Mouse (Mus musculus): Measurements from ENCODE around the gene Urgcp. TPM values are rescaled to one million over a fixed set of nuclear protein-coding genes. Genes with fewer than 3 reads are reported as not detected.

The Urgcp gene
- polyA plus RNA-seq, 1 experiment = 45.5 TPM

GRCm38 (mm10) chr11:5802005-5802404 is 39.8 kb upstream of the Urgcp start:
- peak overlapping the region; percentile 62 for H3K27ac ChIP-seq (ENCODE audit: insufficient read depth, low read depth, low read length)
- TF ChIP-seq CTCF (IDR thresholded peaks at IDR 0.05; ENCODE audit: extremely low read depth, insufficient read length, insufficient replicate concordance, low read depth, low read length) = peak; percentile 43; the same call in 1 of the 2 replicates
- no peak for TF ChIP-seq POLR2A (IDR thresholded peaks at IDR 0.05; ENCODE audit: low read depth, low read length)
- no peaks in the 10 kb centered on the region for H3K27me3 ChIP-seq (ENCODE audit: control insufficient read depth, insufficient read depth, low read length)
- WGBS = 21% methylated on average over 12 of the region's 12 CpGs
- H3K4me1 ChIP-seq (ENCODE audit: control insufficient read depth, insufficient read depth, insufficient read length, low read length) = peaks cover 47% of the 10 kb centered on the region
- H3K4me3 ChIP-seq (ENCODE audit: low read depth, low read length) = no peak overlapping the region
- H3K36me3 ChIP-seq (ENCODE audit: control insufficient read depth, insufficient read depth, low read length) = peaks cover 42% of the 10 kb centered on the region

GRCm38 (mm10) chr11:5801511-5801910 is 39.3 kb upstream of the Urgcp start:
- no peak overlapping the region for H3K4me3 ChIP-seq (ENCODE audit: low read depth, low read length)
- peaks cover 47% of the 10 kb centered on the region for H3K36me3 ChIP-seq (ENCODE audit: control insufficient read depth, insufficient read depth, low read length)
- TF ChIP-seq CTCF (IDR thresholded peaks at IDR 0.05; ENCODE audit: extremely low read depth, insufficient read length, insufficient replicate concordance, low read depth, low read length) (no peak), POLR2A (IDR thresholded peaks at IDR 0.05; ENCODE audit: low read depth, low read length) (no peak)
- H3K4me1 ChIP-seq (ENCODE audit: control insufficient read depth, insufficient read depth, insufficient read length, low read length) = peaks cover 47% of the 10 kb centered on the region
- no peaks in the 10 kb centered on the region for H3K27me3 ChIP-seq (ENCODE audit: control insufficient read depth, insufficient read depth, low read length)
- WGBS = 90% methylated on average over 16 of the region's 16 CpGs
- peak overlapping the region; percentile 62 for H3K27ac ChIP-seq (ENCODE audit: insufficient read depth, low read depth, low read length)

GRCm38 (mm10) chr11:5799621-5800490 is 37.7 kb upstream of the Urgcp start:
- TF ChIP-seq CTCF (IDR thresholded peaks at IDR 0.05; ENCODE audit: extremely low read depth, insufficient read length, insufficient replicate concordance, low read depth, low read length) (no peak), POLR2A (IDR thresholded peaks at IDR 0.05; ENCODE audit: low read depth, low read length) (no peak)
- Histone ChIP-seq H3K27me3 (ENCODE audit: control insufficient read depth, insufficient read depth, low read length) (no peaks in the 10 kb centered on the region), H3K36me3 (ENCODE audit: control insufficient read depth, insufficient read depth, low read length) (peaks cover 62% of the 10 kb centered on the region), H3K27ac (ENCODE audit: insufficient read depth, low read depth, low read length) (no peak overlapping the region; the same call in 1 of the 2 replicates), H3K4me1 (ENCODE audit: control insufficient read depth, insufficient read depth, insufficient read length, low read length) (peaks cover 44% of the 10 kb centered on the region), H3K4me3 (ENCODE audit: low read depth, low read length) (no peak overlapping the region)
- 67% methylated on average over 17 of the region's 17 CpGs for WGBS

- Histone ChIP-seq H3K4me3 (ENCODE audit: low read depth, low read length) (no peak overlapping the region), H3K27ac (ENCODE audit: insufficient read depth, low read depth, low read length) (no peak overlapping the region), H3K27me3 (ENCODE audit: control insufficient read depth, insufficient read depth, low read length) (no peaks in the 10 kb centered on the region), H3K4me1 (ENCODE audit: control insufficient read depth, insufficient read depth, insufficient read length, low read length) (peaks cover 31% of the 10 kb centered on the region), H3K36me3 (ENCODE audit: control insufficient read depth, insufficient read depth, low read length) (peaks cover 77% of the 10 kb centered on the region)
- 92% methylated on average over 5 of the region's 5 CpGs for WGBS
- no peak for TF ChIP-seq POLR2A (IDR thresholded peaks at IDR 0.05; ENCODE audit: low read depth, low read length)
- no peak for TF ChIP-seq CTCF (IDR thresholded peaks at IDR 0.05; ENCODE audit: extremely low read depth, insufficient read length, insufficient replicate concordance, low read depth, low read length)
These were observed 35.8 kb upstream of the Urgcp start for GRCm38 (mm10) chr11:5797928-5798327.

- H3K4me1 ChIP-seq (ENCODE audit: control insufficient read depth, insufficient read depth, insufficient read length, low read length) = peaks cover 26% of the 10 kb centered on the region
- H3K27me3 ChIP-seq (ENCODE audit: control insufficient read depth, insufficient read depth, low read length) = no peaks in the 10 kb centered on the region
- peaks cover 83% of the 10 kb centered on the region for H3K36me3 ChIP-seq (ENCODE audit: control insufficient read depth, insufficient read depth, low read length)
- H3K4me3 ChIP-seq (ENCODE audit: low read depth, low read length) = no peak overlapping the region
- WGBS = 73% methylated on average over 11 of the region's 11 CpGs
- TF ChIP-seq POLR2A (IDR thresholded peaks at IDR 0.05; ENCODE audit: low read depth, low read length) (no peak), CTCF (IDR thresholded peaks at IDR 0.05; ENCODE audit: extremely low read depth, insufficient read length, insufficient replicate concordance, low read depth, low read length) (no peak)
- H3K27ac ChIP-seq (ENCODE audit: insufficient read depth, low read depth, low read length) = no peak overlapping the region
These were observed 35.2 kb upstream of the Urgcp start for GRCm38 (mm10) chr11:5797371-5797770.

- peaks cover 87% of the 10 kb centered on the region for H3K36me3 ChIP-seq (ENCODE audit: control insufficient read depth, insufficient read depth, low read length)
- no peak overlapping the region for H3K4me3 ChIP-seq (ENCODE audit: low read depth, low read length)
- WGBS = 92% methylated on average over 15 of the region's 15 CpGs
- peaks cover 22% of the 10 kb centered on the region for H3K4me1 ChIP-seq (ENCODE audit: control insufficient read depth, insufficient read depth, insufficient read length, low read length)
- TF ChIP-seq POLR2A (IDR thresholded peaks at IDR 0.05; ENCODE audit: low read depth, low read length) (no peak), CTCF (IDR thresholded peaks at IDR 0.05; ENCODE audit: extremely low read depth, insufficient read length, insufficient replicate concordance, low read depth, low read length) (no peak)
- no peaks in the 10 kb centered on the region for H3K27me3 ChIP-seq (ENCODE audit: control insufficient read depth, insufficient read depth, low read length)
- H3K27ac ChIP-seq (ENCODE audit: insufficient read depth, low read depth, low read length) = no peak overlapping the region
These were observed 34.8 kb upstream of the Urgcp start for GRCm38 (mm10) chr11:5796939-5797338.

- WGBS = 90% methylated on average over 7 of the region's 7 CpGs
- H3K4me1 ChIP-seq (ENCODE audit: control insufficient read depth, insufficient read depth, insufficient read length, low read length) = peaks cover 11% of the 10 kb centered on the region
- H3K4me3 ChIP-seq (ENCODE audit: low read depth, low read length) = no peak overlapping the region
- H3K27me3 ChIP-seq (ENCODE audit: control insufficient read depth, insufficient read depth, low read length) = no peaks in the 10 kb centered on the region
- TF ChIP-seq POLR2A (IDR thresholded peaks at IDR 0.05; ENCODE audit: low read depth, low read length) = no peak
- no peak for TF ChIP-seq CTCF (IDR thresholded peaks at IDR 0.05; ENCODE audit: extremely low read depth, insufficient read length, insufficient replicate concordance, low read depth, low read length)
- peaks cover 88% of the 10 kb centered on the region for H3K36me3 ChIP-seq (ENCODE audit: control insufficient read depth, insufficient read depth, low read length)
- H3K27ac ChIP-seq (ENCODE audit: insufficient read depth, low read depth, low read length) = no peak overlapping the region
These were observed 33.5 kb upstream of the Urgcp start for GRCm38 (mm10) chr11:5795706-5796105.

All from small intestine, adult 2 months (tissue).